Mouse (Mus musculus): ENCODE data around the gene Ccdc134.

The Ccdc134 gene

DNA sequence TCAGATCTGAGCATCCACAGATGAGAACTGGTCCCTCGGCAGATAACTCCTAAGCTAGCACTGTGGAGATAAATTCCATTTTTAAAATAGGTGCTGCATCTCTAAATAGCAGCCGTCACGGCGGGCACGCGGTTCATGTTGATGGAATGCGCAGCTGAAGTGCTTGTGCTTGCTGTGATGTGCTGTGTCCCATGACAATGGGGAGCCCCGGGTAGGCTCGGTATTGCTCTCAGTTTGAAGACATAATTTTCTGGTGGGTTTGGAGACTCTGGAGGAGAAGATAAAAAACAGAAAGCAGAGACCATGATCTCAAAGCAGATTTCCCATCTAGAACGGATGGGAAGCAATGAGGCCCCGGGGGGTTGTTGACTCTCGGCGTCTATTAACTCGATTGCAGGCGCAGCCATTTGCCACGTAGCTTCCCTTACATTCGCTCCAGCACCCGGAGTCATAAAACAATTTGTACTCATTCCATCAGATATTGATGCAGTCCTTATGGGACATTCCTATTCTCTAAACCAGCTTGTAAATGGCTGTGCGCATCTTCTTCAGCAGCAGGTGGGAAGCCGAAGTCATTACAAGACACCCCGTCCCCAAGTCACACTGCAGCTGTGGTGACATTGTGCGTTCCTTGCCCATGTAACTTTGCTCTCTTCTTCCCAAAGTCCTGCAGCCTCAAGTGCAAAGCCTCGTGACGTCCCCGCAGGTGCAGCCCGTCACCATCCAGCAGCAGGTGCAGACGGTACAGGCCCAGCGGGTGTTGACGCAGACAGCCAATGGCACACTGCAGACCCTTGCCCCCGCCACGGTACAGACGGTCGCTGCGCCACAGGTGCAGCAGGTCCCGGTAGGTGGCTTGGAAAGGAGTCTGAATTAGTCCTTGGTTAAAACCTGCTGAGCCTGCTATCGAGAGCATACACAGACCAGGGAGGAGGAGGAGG lies 43.0 kb downstream of the Ccdc134 start:
- Histone ChIP-seq H3K27me3 (ENCODE audit: insufficient read depth, low read length) (no peaks in the 10 kb centered on the region), H3K9me3 (ENCODE audit: low read length) (no peaks in the 10 kb centered on the region), H3K4me3 (replicated peaks; ENCODE audit: low read length) (peak overlapping the region; percentile 39; the same call in 1 of the 2 replicates), H3K36me3 (ENCODE audit: insufficient read depth, low read length) (peaks cover 86% of the 10 kb centered on the region), H3K4me1 (replicated peaks; ENCODE audit: low read depth, low read length) (peaks cover 75% of the 10 kb centered on the region)
- TF ChIP-seq POU5F1 (IDR thresholded peaks at IDR 0.05; ENCODE audit: borderline replicate concordance, low read length) (no peak), NANOG (IDR thresholded peaks at IDR 0.05; ENCODE audit: borderline replicate concordance, low read length) (no peak), CTCF (conservative IDR thresholded peaks at IDR 0.05; ENCODE audit: low read length) (no peak)

DNA sequence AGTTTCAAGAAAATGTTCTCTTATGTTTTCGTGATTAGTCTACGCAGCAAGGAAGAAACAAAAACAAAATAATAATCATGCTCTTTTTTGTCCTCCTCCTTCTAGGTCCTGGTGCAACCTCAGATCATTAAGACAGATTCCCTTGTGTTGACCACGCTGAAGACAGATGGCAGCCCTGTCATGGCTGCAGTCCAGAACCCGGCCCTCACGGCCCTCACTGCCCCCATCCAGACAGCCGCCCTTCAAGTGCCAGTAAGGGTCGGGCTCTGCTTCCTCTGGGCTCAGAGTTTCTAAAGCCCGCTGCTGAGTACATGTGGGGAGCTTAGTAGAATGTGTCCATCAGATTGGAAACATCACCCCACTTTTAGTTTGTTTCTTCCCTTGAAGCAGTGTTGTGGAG lies 44.9 kb downstream of the Ccdc134 start:
- peaks cover 71% of the 10 kb centered on the region for H3K4me1 ChIP-seq (replicated peaks; ENCODE audit: low read depth, low read length)
- no peaks in the 10 kb centered on the region for H3K9me3 ChIP-seq (ENCODE audit: low read length)
- peaks cover 98% of the 10 kb centered on the region for H3K36me3 ChIP-seq (ENCODE audit: insufficient read depth, low read length)
- no peaks in the 10 kb centered on the region for H3K27me3 ChIP-seq (ENCODE audit: insufficient read depth, low read length)
- TF ChIP-seq CTCF (conservative IDR thresholded peaks at IDR 0.05; ENCODE audit: low read length) (no peak), NANOG (IDR thresholded peaks at IDR 0.05; ENCODE audit: borderline replicate concordance, low read length) (no peak), POU5F1 (IDR thresholded peaks at IDR 0.05; ENCODE audit: borderline replicate concordance, low read length) (no peak)
- no peak overlapping the region for H3K4me3 ChIP-seq (replicated peaks; ENCODE audit: low read length)

DNA sequence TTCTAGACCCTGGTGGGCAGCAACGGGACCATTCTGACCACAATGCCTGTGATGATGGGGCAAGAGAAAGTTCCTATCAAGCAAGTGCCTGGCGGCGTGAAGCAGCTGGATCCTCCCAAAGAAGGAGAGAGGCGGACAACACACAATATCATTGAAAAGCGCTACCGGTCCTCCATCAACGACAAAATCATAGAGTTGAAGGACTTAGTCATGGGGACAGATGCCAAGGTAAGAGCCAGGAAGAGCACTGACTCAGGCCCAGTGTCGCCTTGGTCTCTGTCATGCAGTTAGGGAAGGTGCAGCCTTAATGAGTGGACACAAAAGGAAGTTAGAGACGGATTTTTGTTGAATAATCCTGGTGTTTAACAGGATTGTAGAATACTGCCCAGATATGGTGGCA lies 47.4 kb downstream of the Ccdc134 start:
- H3K9me3 ChIP-seq (ENCODE audit: low read length): peaks cover 7% of the 10 kb centered on the region; the same call in 1 of the 2 replicates
- H3K4me1 ChIP-seq (replicated peaks; ENCODE audit: low read depth, low read length): peaks cover 62% of the 10 kb centered on the region
- H3K36me3 ChIP-seq (ENCODE audit: insufficient read depth, low read length): peaks cover 98% of the 10 kb centered on the region
- H3K27me3 ChIP-seq (ENCODE audit: insufficient read depth, low read length): no peaks in the 10 kb centered on the region
- H3K4me3 ChIP-seq (replicated peaks; ENCODE audit: low read length): no peak overlapping the region
- TF ChIP-seq CTCF (conservative IDR thresholded peaks at IDR 0.05; ENCODE audit: low read length) (no peak), POU5F1 (IDR thresholded peaks at IDR 0.05; ENCODE audit: borderline replicate concordance, low read length) (no peak), NANOG (IDR thresholded peaks at IDR 0.05; ENCODE audit: borderline replicate concordance, low read length) (no peak)

DNA sequence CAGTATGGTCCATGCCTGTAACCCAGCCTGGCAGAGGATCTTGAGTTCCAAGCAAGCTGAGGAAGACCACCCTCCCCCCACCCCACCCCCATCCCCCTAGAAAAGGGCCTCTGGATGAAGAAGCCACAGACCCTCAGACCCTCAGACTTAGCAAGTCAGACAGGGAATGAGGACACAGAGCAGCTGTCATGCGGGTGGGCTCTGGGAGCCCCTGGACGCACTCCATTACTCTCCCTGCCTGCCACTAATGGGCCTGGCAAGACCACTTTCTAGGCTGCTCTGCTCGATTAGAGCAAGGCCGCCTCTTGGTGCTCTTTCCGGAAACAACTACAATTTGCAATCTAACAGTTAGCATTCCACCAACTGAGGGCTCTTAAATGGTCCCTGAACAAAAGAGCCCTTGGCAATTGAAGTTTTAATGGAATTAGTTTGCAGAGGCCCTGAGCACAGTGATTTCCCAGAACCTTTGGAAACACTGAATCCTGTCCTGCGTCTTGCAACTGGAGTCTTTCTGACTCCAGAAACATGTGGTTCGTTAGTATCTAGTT lies 50.1 kb downstream of the Ccdc134 start:
- Histone ChIP-seq H3K36me3 (ENCODE audit: insufficient read depth, low read length) (peaks cover 98% of the 10 kb centered on the region), H3K27me3 (ENCODE audit: insufficient read depth, low read length) (no peaks in the 10 kb centered on the region), H3K4me1 (replicated peaks; ENCODE audit: low read depth, low read length) (peaks cover 44% of the 10 kb centered on the region), H3K4me3 (replicated peaks; ENCODE audit: low read length) (no peak overlapping the region), H3K9me3 (ENCODE audit: low read length) (peaks cover 14% of the 10 kb centered on the region; the same call in 1 of the 2 replicates)
- TF ChIP-seq CTCF (conservative IDR thresholded peaks at IDR 0.05; ENCODE audit: low read length): no peak
- no peak for TF ChIP-seq NANOG (IDR thresholded peaks at IDR 0.05; ENCODE audit: borderline replicate concordance, low read length)
- TF ChIP-seq POU5F1 (IDR thresholded peaks at IDR 0.05; ENCODE audit: borderline replicate concordance, low read length): no peak

DNA sequence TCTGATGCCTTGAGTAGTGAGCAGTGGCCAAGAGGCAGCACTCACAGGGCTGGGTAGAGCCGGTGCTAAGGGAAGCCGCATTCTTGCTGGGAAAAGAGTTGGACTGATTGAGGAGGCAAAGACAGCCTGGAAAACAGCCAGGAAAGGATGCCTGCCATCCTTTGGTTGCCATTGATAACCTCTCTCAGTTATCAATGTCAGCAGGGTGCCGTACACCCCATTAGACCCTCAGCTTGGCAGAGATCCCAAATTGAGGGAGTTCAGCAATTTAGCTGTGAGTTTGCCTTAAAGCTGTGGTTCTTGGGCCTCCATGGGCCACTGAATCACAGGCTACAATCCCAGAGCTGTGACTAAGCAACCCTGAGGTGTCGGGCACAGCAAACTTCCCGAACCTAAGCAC lies 53.4 kb downstream of the Ccdc134 start:
- no peak for TF ChIP-seq CTCF (conservative IDR thresholded peaks at IDR 0.05; ENCODE audit: low read length)
- TF ChIP-seq NANOG (IDR thresholded peaks at IDR 0.05; ENCODE audit: borderline replicate concordance, low read length): no peak
- TF ChIP-seq POU5F1 (IDR thresholded peaks at IDR 0.05; ENCODE audit: borderline replicate concordance, low read length): no peak
- no peaks in the 10 kb centered on the region for H3K27me3 ChIP-seq (ENCODE audit: insufficient read depth, low read length)
- H3K36me3 ChIP-seq (ENCODE audit: insufficient read depth, low read length): peaks cover 100% of the 10 kb centered on the region
- H3K9me3 ChIP-seq (ENCODE audit: low read length): peaks cover 14% of the 10 kb centered on the region; the same call in 1 of the 2 replicates
- peaks cover 70% of the 10 kb centered on the region for H3K4me1 ChIP-seq (replicated peaks; ENCODE audit: low read depth, low read length)
- H3K4me3 ChIP-seq (replicated peaks; ENCODE audit: low read length): no peak overlapping the region

DNA sequence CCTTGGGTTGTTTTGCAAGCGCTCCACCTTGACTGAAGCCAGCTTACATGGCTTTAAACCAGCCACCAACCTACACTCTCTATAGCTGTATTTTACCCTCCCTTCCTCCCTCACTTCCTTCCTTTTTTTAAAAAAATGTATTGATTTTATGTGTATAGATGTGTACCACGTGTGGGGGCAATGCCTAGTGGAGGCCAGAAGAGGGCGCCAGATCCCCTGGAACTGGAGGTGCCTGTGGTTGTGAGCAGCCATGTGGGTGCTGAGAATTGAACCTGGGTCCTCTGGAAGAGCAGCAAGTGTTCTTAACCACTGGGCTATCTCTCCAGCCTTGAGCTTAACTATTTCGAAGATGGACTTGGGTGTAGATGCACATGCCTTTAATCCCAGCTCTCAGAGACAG lies 54.6 kb downstream of the Ccdc134 start:
- Histone ChIP-seq H3K9me3 (ENCODE audit: low read length) (peaks cover 14% of the 10 kb centered on the region; the same call in 1 of the 2 replicates), H3K27me3 (ENCODE audit: insufficient read depth, low read length) (no peaks in the 10 kb centered on the region), H3K4me3 (replicated peaks; ENCODE audit: low read length) (no peak overlapping the region), H3K36me3 (ENCODE audit: insufficient read depth, low read length) (peaks cover 100% of the 10 kb centered on the region), H3K4me1 (replicated peaks; ENCODE audit: low read depth, low read length) (peaks cover 70% of the 10 kb centered on the region)
- TF ChIP-seq NANOG (IDR thresholded peaks at IDR 0.05; ENCODE audit: borderline replicate concordance, low read length): no peak
- peak; percentile 70 for TF ChIP-seq CTCF (conservative IDR thresholded peaks at IDR 0.05; ENCODE audit: low read length)
- no peak for TF ChIP-seq POU5F1 (IDR thresholded peaks at IDR 0.05; ENCODE audit: borderline replicate concordance, low read length)

DNA sequence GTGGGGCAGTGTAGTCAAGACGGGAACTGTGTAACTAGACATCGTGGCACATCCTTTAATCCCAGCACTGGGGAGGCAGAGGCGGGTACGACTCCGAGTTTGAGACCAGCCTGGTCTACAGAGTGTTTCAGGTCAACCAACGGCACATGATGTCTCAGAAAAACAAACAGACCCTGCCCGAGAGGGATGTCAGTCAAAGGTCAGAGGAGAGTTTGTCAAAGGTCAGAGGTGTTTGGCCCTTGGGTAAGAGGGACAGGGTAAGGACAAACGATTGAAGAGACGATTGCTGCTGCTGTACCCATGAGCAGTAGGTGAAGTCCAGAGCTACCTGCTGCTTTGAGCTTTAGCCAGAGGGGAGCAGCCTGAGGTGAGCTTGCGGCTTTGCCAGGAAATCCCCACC lies 55.9 kb downstream of the Ccdc134 start:
- Histone ChIP-seq H3K27me3 (ENCODE audit: insufficient read depth, low read length) (no peaks in the 10 kb centered on the region), H3K4me3 (replicated peaks; ENCODE audit: low read length) (no peak overlapping the region), H3K4me1 (replicated peaks; ENCODE audit: low read depth, low read length) (peaks cover 70% of the 10 kb centered on the region), H3K9me3 (ENCODE audit: low read length) (peaks cover 14% of the 10 kb centered on the region; the same call in 1 of the 2 replicates), H3K36me3 (ENCODE audit: insufficient read depth, low read length) (peaks cover 99% of the 10 kb centered on the region)
- no peak for TF ChIP-seq CTCF (conservative IDR thresholded peaks at IDR 0.05; ENCODE audit: low read length)
- TF ChIP-seq NANOG (IDR thresholded peaks at IDR 0.05; ENCODE audit: borderline replicate concordance, low read length): no peak
- TF ChIP-seq POU5F1 (IDR thresholded peaks at IDR 0.05; ENCODE audit: borderline replicate concordance, low read length): no peak

DNA sequence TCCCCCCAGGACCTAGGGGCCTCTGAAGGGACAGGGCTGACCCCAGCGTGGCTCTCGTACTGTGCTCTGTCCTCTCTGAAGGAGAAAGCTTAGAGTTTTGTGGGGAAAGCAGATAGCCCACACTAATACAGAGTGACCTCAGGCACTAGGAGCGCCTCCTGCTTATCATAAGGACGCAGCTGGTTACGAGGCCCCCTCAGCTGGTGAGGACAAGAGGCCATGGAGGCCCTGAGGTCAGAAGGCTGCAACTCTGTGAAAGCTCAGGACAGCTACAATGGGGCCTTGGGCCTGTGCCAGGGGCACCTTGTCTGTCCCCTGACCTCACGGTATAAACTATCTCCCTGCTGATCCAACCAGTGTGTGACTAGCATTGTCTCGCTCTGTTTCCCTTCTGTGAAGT lies 56.5 kb downstream of the Ccdc134 start:
- Histone ChIP-seq H3K36me3 (ENCODE audit: insufficient read depth, low read length) (peaks cover 97% of the 10 kb centered on the region), H3K4me1 (replicated peaks; ENCODE audit: low read depth, low read length) (peaks cover 70% of the 10 kb centered on the region)
- no peak for TF ChIP-seq CTCF (conservative IDR thresholded peaks at IDR 0.05; ENCODE audit: low read length)
- no peak for TF ChIP-seq POU5F1 (IDR thresholded peaks at IDR 0.05; ENCODE audit: borderline replicate concordance, low read length)
- TF ChIP-seq NANOG (IDR thresholded peaks at IDR 0.05; ENCODE audit: borderline replicate concordance, low read length): no peak

More for the DNA sequence above, 56.5 kb downstream of the Ccdc134 start:
- Histone ChIP-seq H3K4me3 (replicated peaks; ENCODE audit: low read length) (no peak overlapping the region), H3K27me3 (ENCODE audit: insufficient read depth, low read length) (no peaks in the 10 kb centered on the region), H3K9me3 (ENCODE audit: low read length) (peaks cover 14% of the 10 kb centered on the region; the same call in 1 of the 2 replicates)
